Mouse (Mus musculus): Measurements from ENCODE around the gene Il17ra.
A peak's percentile ranks its signal among the peaks of the same experiment; 100 is the strongest.

Il17ra gene

GRCm38 (mm10) chr6:120463086-120463871 is at the start of gene Il17ra:
Gene Il17ra, plus strand, starts transcription at chr6:120463247.
- peak; percentile 69 to 70 for DNase-seq (ENCODE audit: low spot score in 2 of 2)

GRCm38 (mm10) chr6:120438161-120438560 is 24.9 kb upstream of the Il17ra start:
- no peak for DNase-seq (ENCODE audit: low spot score in 2 of 2)

DNA sequence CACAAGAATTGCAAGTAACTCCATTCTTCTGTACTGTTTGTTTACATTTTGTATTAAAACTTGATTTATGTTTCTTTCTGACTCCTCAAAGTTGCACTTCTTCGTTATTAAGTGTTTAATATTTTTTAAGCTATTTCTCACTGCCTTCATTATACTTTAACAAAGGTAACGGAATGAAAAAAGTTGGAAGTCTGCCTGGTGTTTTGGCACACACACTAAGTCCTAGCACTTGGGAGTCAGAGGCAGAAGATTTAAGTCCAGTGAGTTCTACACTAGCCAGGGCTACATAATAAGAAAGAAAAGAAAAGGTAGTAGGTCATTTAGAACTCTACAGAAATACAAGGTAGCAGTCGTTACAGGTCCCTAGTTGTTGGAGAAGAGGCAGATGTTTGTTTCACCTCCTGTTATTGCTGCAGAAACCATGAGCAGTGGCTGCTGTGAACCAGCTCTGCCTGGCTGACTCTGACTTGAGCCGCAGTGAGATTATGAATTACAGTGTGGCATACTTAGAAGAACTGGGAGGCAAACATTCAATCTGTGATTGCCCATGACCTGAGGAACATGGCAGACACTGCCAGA is 20.8 kb upstream of the Il17ra start:
- DNase-seq (ENCODE audit: low spot score in 2 of 2): no peak

- no peak for DNase-seq (ENCODE audit: low spot score in 2 of 2)
These were observed 19.4 kb upstream of the Il17ra start for GRCm38 (mm10) chr6:120443363-120444355.

DNA sequence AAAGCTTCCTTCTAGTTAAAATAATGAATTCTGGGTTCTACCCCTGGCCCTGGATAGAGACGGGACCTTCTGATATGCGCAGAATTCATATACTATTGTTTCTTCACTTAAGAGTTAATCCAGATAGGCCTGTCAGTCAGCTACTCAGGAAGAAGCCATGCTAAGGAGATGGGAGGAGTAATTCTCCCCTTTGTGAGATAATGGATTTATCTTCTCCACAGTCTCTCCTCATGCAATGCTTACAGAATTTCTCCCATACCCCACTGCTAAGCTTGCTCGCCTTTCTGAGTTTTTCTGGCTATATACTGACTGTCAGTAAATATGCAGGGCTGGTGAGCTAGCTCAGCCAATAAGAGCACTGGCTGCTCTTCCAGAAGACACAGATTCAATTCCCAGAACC is 12.8 kb upstream of the Il17ra start:
- DNase-seq (ENCODE audit: low spot score in 2 of 2): no peak

GRCm38 (mm10) chr6:120452384-120453102 is 10.5 kb upstream of the Il17ra start:
- DNase-seq (ENCODE audit: low spot score in 2 of 2): no peak

DNA sequence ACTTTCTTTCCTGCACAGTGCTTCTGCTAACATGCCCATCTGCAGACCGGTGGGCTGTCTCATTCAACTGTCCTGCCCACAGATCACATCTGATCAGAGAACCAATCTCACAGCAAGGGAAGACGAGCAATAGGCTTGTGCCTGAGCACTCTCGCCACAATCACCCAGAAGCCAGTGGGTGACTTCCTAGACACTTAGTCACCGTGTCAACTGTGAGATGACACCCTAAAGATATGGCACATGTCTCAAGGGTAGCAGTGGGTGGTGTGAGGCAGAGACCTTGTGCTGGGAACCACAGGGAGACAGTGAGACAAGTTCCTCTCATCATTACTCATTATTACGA is 10.0 kb upstream of the Il17ra start:
- no peak for DNase-seq (ENCODE audit: low spot score in 2 of 2)

- DNase-seq (ENCODE audit: low spot score in 2 of 2): no peak
These were observed 9.5 kb upstream of the Il17ra start for GRCm38 (mm10) chr6:120453556-120453955.

GRCm38 (mm10) chr6:120454627-120455077 is 8.4 kb upstream of the Il17ra start:
- DNase-seq (ENCODE audit: low spot score in 2 of 2): no peak

DNA sequence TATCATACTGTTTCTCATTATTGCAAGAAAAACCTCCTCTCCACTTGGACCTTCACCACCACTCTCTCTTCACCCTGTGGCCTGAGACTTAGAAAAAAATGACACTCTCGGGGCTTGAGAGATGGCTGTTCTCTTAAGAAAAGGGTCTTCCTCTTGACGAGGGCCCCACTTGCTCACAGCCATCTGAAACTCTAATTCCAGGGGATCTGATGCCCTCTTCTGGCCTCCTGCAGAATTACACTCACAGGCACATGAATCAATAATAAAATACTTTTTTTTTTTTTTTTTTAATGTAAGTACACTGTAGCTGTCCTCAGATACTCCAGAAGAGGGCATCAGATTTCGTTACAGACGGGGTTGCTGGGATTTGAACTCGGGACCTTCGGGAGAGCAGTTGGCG is 6.0 kb upstream of the Il17ra start:
- DNase-seq (ENCODE audit: low spot score in 2 of 2): no peak

DNA sequence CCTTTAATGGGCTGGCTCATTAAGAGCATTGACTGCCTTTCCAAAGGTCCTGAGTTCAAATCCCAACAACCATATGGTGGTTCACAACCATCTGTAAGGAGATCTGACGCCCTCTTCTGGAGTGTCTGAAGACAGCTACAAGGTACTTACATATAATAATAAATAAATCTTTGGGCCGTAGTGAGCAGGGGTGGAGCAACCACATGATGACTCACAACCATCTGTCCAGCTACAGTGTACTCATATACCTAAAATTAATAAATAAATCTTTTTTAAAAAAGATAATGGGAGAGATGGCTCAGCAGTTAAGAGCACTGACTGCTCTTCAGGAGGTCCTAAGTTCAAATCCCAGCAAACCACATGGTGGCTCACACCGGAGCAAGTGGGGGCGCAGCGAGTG is 5.3 kb upstream of the Il17ra start:
- no peak for DNase-seq (ENCODE audit: low spot score in 2 of 2)

GRCm38 (mm10) chr6:120461217-120461616 is 1.8 kb upstream of the Il17ra start:
- no peak for DNase-seq (ENCODE audit: low spot score in 2 of 2)

DNA sequence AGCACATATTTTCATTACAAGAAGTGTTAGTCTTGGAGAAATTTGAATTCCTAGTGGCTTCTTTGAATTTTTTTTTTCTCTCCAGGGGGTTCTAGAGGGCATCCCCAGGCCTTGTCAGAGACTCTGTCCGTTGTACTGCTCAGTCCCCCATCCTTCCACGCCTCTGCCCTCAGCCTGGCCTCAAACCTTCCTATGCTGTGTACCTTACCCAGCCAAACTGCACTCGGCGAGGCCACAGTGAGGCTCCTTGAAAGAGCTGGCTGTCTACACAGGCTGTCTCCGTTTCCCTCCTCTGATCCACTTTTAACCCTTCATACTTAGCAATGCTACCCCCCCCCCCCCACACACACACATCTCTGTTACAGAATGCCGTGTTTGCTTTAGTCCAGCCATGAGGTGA is 796 bp upstream of the Il17ra start:
- no peak for DNase-seq (ENCODE audit: low spot score in 2 of 2)

- DNase-seq (ENCODE audit: low spot score in 2 of 2): no peak
These were observed 837 bp downstream of the Il17ra start for GRCm38 (mm10) chr6:120463884-120464283.

DNA sequence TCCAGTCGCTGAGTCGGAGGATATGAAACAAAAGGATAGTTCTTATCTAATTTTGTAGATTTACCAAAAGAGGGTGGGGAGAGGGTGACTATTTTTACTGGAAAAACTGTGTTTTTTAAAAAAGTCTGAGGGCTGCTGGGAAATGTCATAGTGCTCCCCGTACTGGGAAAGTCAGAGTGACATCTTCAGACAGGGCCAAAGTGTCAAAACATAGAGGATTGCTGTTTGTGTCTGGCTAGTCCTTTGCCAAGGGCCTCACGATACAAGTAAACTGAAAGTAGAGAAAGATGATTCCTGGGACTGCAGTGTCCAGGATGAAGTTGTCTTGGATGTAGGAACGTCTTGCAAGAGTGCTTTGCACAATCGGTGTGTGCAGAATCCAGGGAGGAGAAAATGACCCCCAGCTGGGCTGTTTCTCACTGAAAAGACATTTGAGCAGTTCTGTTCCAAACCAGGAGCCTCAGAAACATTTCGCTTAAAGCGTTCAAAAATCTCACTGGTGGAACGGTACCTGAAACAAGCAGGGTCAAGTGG is 1.4 kb downstream of the Il17ra start:
- no peak for DNase-seq (ENCODE audit: low spot score in 2 of 2)

- DNase-seq (ENCODE audit: low spot score in 2 of 2): no peak
These were observed 2.3 kb downstream of the Il17ra start for GRCm38 (mm10) chr6:120465393-120465792.

DNA sequence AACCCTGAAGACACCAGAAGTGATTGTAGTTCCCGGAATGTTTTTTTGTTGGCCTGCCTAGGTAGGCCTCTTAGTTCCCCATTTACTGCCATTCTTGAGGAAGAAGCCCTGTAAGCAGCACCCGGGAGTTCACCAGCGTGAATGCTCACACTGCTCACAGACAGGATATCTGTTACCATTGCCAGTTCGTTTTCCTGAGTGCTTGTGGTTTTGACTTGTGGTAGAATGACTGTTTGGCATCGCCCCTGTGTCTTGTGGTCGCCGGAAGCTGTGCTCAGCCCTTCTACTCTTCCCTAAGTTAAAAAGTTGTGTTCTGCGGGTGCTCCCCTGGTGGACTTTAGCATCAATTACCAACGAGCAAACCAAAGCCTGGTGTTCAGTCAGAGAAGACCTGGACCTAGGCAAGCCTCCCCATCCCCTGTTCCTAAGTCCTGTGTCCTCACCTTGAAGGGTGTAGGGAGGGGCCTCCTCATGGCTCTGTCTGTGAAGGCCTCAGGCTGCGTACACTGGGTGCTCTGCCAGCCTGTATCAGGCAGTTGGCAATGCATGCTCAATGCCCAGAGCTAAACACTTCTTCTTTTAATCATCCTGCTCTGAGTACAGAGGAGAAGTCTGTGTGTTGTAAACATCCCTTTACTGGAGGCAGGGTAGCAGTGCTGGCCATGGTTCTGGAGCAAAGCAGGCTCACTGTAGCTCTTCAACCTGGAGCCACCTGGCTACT is 3.7 kb downstream of the Il17ra start:
- DNase-seq (ENCODE audit: low spot score in 2 of 2): no peak

DNA sequence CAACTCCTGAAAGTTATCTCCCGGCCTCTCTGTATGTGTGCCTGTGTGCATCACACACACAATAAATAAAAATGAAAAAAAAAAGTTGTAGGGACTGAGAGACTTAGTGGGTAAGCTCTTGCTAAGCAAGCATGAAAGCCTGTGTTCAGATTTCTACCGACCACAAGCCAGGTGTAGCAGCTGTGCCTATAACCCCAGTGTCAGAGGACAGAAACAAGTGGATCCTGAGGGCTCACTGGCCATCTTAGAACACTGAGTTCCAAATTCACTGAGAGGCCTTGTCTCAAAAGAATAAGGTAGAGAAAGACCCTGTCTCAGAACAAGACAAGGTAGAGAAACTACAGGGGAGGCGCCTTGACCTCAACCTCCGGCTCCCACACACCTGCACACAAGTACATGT is 5.2 kb downstream of the Il17ra start:
- no peak for DNase-seq (ENCODE audit: low spot score in 2 of 2)

- no peak for DNase-seq (ENCODE audit: low spot score in 2 of 2)
These were observed 6.2 kb downstream of the Il17ra start for GRCm38 (mm10) chr6:120469268-120469667.

- no peak for DNase-seq (ENCODE audit: low spot score in 2 of 2)
These were observed 6.7 kb downstream of the Il17ra start for GRCm38 (mm10) chr6:120469770-120470169.

GRCm38 (mm10) chr6:120470666-120471065 is 7.6 kb downstream of the Il17ra start:
- DNase-seq (ENCODE audit: low spot score in 2 of 2): no peak

Data from heart, adult 9 months (tissue).